Mouse (Mus musculus): ENCODE measurements at regions not wholly inside any gene's neighbourhood (a gene's known extent, or its start where the extent isn't known, plus 50 kb on each side); places are given as distances from the start of the nearest gene placed in this dataset.

GRCm38 (mm10) chr8:87043016-87043415 lies 158.0 kb upstream of the N4bp1 start:
- TF ChIP-seq CTCF (IDR thresholded peaks at IDR 0.05; ENCODE audit: insufficient read depth, low read depth, low read length) = no peak
- TF ChIP-seq POLR2A (IDR thresholded peaks at IDR 0.05; ENCODE audit: insufficient read depth, low read depth, low read length) = no peak
